Mouse (Mus musculus): ENCODE measurements around the gene Ppara. TPM values are rescaled to one million over a fixed set of nuclear protein-coding genes. Genes with fewer than 3 reads are reported as not detected.

Gene Ppara
- total and polyA plus RNA-seq, 3 experiments: 6.3 to 48.9 (median 37.2) TPM

- DNase-seq: no peak
Measured at GRCm38 (mm10) chr15:85705013-85705528, 29.7 kb upstream of the Ppara start.

GRCm38 (mm10) chr15:85705566-85706332 is 29.0 kb upstream of the Ppara start:
- peak; percentile 81 for DNase-seq

- DNase-seq: peak; percentile 81
Measured at GRCm38 (mm10) chr15:85706527-85706926, 28.3 kb upstream of the Ppara start.

- DNase-seq: peak; percentile 63
Measured at GRCm38 (mm10) chr15:85707017-85707416, 27.8 kb upstream of the Ppara start.

GRCm38 (mm10) chr15:85707458-85708030 is 27.2 kb upstream of the Ppara start:
- no peak for DNase-seq

- DNase-seq: peak; percentile 47
Measured at GRCm38 (mm10) chr15:85708217-85708616, 26.6 kb upstream of the Ppara start.

- DNase-seq: peak; percentile 70
Measured at GRCm38 (mm10) chr15:85708843-85709242, 25.9 kb upstream of the Ppara start.

- peak; percentile 93 for DNase-seq
Measured at GRCm38 (mm10) chr15:85709268-85709973, 25.4 kb upstream of the Ppara start.

- DNase-seq: peak; percentile 86
Measured at GRCm38 (mm10) chr15:85710179-85710578, 24.6 kb upstream of the Ppara start.

GRCm38 (mm10) chr15:85710641-85711580 is 23.9 kb upstream of the Ppara start:
- peak; percentile 14 for DNase-seq

GRCm38 (mm10) chr15:85712565-85713168 is 22.1 kb upstream of the Ppara start:
- DNase-seq: peak; percentile 23

- no peak for DNase-seq
Measured at GRCm38 (mm10) chr15:85713417-85713816, 21.4 kb upstream of the Ppara start.

GRCm38 (mm10) chr15:85715059-85715458 is 19.7 kb upstream of the Ppara start:
- DNase-seq: no peak

GRCm38 (mm10) chr15:85716045-85716444 is 18.7 kb upstream of the Ppara start:
- DNase-seq: peak; percentile 84

- DNase-seq: no peak
Measured at GRCm38 (mm10) chr15:85716591-85716990, 18.2 kb upstream of the Ppara start.

- no peak for DNase-seq
Measured at GRCm38 (mm10) chr15:85717008-85717407, 17.8 kb upstream of the Ppara start.

- DNase-seq: peak; percentile 77
Measured at GRCm38 (mm10) chr15:85717800-85718199, 17.0 kb upstream of the Ppara start.

GRCm38 (mm10) chr15:85719017-85719416 is 15.8 kb upstream of the Ppara start:
- DNase-seq: no peak

GRCm38 (mm10) chr15:85720366-85720841 is 14.4 kb upstream of the Ppara start:
- peak; percentile 52 for DNase-seq

GRCm38 (mm10) chr15:85724271-85725165 is 10.3 kb upstream of the Ppara start:
- peak; percentile 88 for DNase-seq

All from adrenal gland, adult 2 months (tissue).